Mouse (Mus musculus) common myeloid progenitor, adult 5-6 weeks (primary cell): ENCODE measurements at regions not wholly inside any gene's neighbourhood (a gene's known extent, or its start where the extent isn't known, plus 50 kb on each side); places are given as distances from the start of the nearest gene placed in this dataset.
A peak's percentile ranks its signal among the peaks of the same experiment; 100 is the strongest.
"Not testable (repeated sequence)": the region's sequence is repeated elsewhere in the genome, so short reads cannot be mapped to it uniquely, and the experiment has no call there.

Experiments
- ATAC-seq: replicated peaks from 2 replicates; pipeline ENCODE4 v1.8.0; 2016; ENCODE audit warnings: low read depth, mild to moderate bottlenecking, moderate TSS enrichment, inconsistent platforms; ENCODE audit not compliant: poor library complexity, severe bottlenecking

DNA sequence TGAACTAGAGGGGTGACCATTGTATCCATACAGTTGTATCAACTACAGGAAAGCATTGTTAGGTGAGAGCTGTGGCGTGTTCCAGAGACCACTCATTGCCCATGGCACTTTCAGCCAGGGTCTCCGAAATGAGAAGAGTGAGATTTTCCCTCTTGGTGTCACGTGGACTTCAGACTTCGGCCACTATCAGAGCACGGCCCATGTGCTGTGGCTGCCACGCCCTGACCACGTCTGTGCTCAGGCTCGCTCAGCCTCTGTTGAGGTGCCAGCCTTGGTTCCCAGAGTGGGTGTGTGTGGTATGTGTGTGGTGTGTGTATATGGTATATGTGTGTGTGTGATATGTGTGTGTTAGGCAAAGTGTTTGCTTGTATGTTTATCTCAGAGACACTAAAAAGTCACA, 144.6 kb downstream of the Enc1 start:
- no peak for ATAC-seq

DNA sequence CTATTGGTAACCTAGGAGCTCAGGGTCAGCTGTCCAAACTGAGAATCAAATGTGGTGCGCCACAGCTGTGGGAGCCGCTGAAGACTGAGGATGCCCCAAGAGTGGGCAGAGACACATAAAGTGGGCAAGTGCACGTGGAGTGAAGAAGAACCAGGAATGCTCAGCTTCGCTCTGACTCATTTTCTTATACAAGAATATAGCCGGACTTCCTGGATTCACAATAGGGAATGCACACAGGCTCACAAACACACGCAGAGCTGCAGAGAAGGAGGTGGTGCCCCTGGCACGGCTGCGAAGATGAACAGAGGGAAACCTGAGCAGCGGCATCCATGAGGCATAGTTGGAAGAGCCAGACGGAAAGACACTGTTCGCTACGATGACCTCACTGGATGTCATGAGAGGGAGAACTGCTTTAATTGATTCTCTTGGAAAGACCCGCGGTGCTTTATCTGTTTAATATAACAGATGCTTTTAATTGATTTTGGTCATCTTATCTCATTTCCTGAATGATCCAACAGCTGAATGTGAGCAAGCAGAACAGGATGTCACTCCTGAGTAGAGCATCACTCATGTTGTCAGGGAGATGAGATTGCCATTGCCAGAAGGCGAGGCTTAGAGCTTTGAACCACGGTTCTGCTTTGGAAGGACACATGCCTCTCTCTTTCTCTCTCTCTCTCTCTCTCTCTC, 143.3 kb downstream of the Enc1 start:
- no peak for ATAC-seq

DNA sequence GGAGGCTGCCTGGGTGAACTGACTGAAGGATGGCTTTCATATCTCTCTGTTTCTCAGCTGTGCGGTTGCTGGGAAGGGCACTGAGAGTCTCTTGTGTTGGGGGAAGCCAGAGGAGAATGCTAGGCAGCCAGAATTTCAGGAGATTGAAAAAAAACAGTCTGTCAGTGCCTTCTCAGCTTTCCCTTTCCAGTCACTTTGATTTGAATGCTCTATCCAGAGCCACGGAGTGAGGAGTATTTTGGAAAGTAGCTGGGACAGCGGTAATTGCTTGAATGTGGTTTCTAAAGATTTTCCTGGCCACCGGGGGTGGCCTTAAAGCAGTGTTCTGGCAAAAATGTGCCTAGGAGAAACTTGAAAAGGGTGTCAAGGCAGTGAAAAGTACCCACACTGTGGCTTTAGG, 142.4 kb downstream of the Enc1 start:
- ATAC-seq: no peak

DNA sequence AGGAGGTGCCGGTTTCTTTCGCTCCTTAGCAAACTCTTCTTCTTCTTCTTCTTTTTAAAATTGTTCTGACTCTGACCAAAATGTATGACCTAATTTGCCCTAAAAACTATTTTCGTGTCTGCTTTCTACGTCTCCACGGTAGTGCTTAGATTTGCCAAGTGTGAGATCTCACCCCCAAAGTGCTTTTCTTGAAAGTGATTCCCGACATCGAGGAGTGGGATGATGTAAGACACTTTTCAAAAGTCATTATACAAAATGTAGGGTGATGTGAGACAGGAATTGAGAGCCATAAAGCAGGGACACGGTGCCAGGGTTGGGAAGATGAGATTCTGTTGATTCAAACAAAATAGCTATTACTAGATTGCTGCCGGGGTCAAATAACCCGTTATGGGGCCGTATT, 139.5 kb downstream of the Enc1 start:
- ATAC-seq: no peak

DNA sequence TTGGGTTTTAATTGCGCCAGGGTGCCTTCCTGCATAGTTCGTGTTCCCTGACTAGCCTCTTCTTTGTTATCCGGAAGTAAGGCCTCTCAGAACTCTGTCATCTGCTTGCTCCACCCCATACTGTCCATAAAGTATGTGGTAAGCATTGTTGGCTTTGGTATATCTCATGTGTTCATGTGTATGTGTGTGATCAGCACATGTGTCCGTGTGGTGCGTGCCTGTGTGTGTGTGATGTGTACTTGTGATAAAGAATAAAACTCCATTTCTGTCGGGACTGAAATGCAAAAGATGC, 135.3 kb downstream of the Enc1 start:
- ATAC-seq: peak; percentile 54; the same call in 1 of the 2 replicates

DNA sequence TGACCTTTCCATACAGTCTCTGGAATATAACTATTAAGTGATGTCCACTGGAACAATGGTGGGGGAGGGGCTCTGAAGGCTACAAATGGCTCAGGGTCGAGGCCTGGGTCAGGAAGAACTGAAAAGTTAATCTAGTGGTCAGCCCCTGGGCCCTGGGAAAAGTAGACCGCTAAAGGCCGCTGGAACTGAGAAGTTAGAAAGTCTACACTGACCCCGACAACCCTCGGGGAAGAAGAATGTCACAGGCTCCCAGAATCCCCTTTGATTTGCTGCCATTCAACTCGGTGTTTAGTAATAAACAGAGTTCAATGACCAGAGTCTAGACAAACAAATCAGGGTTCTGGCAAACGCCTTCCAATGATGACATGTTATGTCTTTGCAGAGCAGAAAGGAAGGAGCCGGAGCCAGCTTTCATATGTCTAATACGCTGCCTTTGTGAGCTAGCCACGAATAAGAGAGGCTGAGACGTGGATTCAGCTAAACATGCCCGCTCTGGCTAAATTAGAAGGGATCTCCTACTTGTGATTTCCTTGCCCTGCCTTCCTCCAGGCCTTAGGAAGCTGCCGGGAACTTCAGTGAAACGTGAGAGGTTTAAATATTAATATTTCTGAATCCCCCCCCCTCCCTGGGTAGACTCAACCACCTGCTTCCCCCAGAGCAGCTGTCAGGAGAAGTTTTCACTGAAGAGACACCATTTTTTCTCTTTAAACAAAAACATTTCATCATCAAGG, 134.8 kb downstream of the Enc1 start:
- ATAC-seq: no peak

DNA sequence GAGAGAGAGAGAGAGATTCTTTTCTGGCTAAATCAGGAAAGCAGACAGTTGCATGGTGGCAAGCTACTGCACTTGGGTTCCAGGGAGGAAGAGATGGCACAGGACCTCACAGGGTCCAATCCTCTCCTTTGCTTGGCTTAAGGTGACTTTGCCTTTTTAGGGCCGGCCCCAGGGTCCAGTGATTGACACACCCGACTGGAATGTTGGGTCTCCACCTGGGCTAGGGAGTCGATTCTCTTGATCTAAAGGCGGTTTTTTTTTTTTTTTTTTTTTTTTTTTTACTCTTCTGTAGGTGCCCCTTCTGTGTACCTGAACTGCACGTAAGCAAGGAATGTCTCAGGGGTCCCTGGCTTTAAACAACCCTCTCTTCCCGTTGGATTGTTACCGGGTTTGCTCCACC, 131.4 kb downstream of the Enc1 start:
- ATAC-seq: no peak

DNA sequence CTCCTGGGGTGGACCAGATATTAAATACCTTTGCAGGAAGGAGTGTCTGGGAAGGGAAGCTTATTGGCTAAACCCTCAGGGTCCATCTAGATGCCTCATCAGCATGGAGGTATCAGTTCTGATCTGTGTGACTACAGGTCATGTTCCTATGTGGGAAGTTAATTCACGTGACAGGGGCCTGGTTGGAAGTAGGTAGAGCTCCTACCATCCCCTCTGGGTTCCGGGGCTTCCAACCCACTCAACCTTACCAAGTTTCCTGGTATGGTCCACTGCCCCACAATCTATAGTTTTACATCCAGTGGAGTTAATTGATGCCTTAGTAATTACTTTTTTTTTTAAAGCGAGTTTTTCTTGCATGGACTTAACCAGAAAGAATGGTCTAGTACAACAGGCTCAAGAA, 130.3 kb downstream of the Enc1 start:
- no peak for ATAC-seq

DNA sequence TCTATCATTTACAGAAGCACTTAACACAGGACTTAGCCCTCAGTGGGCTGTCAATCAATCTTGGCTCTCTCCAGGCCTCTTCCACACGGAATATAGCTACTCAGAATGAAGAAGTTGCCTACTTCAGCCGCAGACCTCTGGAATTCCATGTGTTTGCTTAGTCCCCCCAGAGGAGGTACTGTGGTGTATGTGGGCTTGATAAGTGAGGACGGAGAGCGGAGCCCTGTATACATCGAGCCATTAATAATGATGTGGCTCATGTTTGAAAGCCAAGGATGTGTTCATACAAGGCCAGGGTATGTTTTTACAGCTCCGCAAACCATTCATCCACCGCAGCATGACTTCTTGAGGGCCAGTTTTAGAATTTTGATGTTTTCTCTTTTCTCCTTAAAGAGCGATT, 125.8 kb downstream of the Enc1 start:
- ATAC-seq: no peak

DNA sequence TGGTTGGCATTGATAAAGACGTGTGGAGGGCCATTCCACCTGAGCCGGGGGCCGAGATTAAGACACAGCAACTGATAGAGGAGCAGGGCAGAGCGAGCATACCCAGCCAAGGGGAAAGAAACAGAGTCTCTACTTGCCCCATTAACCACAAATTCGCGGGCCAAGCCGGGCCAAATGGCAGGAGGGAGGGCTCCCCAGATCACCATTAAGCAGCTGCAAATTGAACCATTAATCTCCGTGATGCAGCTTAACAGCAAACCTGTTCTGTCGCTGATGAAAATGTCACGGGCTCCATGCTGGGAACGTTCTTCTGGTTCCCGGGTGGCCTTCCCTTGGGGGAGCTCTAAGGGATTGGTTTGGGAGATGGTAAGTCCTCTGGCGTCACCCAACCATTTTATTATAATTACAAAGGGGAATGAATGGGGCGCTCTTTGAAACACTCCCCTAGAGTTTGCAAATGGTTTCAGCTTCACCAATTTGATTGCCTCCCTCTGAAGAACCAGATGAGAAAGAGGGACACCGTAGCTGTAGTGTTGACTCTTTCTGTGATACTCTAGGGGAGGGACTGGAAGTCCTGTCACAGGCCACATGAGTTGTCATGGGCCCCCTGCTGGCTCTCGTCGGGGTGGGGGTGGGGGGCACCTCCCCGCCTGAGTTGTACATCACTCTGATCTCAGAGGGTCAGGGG, 124.8 kb downstream of the Enc1 start:
- ATAC-seq: no peak

DNA sequence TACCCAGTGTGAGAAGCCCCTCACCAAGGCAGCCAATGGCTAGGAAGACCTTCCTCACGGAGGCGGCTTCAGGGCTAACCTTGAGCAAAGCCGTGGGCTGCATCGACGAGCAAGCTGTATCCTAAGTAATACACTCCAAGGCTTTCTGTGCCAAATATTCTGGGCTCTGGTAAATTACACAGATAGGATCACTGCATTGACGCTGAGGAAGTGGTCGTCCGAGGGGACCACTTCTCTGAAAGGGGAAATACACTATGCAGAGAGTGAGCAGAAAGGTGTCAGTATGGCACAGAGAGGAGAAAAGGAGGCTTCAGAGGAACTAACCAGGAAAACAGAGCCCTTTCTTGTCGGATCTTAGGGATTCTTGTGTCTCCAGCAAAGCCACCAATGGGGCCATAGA, 124.1 kb downstream of the Enc1 start:
- 0 out of 2 replicates have a peak, but pooled peaks have one; percentile 39 for ATAC-seq

DNA sequence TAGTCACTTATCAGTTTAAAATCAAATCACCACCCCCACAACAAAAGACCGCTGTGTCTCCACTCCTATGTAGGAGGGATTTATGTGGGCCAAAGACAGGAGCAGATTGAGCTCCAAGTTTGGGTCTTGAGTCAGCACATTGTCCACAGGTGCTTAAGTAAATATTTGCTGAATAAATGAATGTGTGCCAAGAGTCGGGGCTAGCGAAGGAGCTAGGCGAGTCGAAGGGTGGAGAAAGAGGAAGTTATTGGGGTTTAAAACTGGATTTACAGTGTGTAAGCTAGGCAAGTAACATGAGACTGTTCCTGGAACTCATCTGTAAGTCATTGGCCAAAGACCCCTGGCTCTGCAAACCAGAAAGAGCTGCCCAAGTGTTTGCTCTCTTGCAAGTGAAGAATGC, 122.9 kb downstream of the Enc1 start:
- ATAC-seq: peak; percentile 62

DNA sequence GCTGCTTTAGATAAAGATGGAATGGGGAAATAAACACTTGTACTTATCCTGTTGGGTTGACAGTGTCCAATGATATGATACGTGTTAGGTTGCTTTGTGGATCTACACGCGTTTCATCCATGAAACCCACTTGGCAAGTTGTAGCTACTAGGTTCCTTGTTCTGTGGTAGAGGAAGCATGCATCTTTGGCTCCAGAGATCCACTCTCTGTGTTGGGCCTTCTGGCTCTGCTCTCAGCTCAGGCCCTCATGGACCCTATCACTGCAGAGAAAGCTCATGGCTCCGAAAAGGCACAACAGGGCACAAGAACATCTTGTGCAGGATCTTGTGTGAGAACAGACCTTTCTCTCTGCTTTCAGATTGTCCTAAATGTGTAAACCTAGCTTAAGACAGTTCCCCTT, 122.3 kb downstream of the Enc1 start:
- no peak for ATAC-seq

DNA sequence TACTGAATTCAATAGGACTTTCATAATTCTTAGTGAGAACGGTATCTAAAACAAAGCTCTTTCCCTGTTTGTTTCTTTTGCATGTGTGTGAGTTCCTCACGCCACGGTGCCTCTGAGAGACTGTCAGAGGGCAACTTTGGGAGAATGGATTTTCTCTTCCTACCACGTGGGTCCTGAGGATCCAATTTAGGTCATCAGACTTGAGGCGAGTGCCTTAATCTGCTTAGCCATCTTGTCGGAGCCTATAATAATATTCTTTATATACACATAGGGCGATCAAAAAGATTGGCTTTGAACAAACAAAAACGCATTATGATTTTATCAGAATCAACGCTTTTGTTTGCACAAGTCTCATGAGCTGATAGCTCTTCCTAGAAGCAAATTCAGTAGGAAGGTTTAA, 119.6 kb downstream of the Enc1 start:
- ATAC-seq: no peak

DNA sequence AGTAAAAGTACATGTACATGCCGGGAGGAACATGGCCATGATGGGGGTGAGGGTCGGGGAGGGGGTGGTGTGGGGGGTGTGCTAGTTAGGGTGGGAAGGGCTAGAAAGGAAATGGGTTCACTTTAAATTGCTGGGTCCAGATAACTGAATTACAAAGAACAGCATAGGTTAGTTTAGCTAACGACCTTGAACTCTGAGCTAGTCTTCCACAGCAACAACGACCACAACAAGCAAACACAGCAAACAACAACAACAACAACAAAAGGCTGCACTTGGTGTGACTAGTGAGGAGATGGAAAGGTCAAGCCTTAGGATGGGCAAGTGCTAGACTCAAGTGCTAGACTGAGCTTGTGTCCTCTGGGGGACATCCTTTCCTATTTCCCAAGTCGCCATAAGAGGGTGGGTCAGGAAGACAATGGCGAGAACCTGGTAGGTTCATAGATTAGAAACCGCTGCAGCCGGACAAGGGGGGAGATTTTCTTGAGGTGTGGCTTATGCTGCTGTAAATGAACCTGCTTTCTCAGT, 117.9 kb downstream of the Enc1 start:
- no peak for ATAC-seq

DNA sequence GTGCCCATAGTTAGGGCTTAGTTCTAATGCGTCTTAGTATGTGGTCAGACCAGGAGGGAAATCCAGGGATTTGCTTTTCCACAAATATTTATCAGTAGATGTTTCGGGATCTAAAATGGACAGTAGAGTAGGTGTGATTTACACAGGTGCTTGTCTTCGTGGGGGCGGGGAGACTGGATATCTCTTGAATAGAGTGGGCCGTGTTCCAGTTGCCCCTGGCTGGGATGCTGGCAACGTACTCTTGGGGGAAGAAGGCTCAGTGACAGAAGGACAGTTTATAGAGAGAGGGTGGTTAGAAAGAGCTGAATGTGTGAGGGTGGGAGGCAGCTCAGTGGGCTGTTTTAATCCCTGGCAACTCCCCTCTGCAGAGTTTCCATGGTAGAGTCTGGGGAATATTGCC, 117.4 kb downstream of the Enc1 start:
- no peak for ATAC-seq

DNA sequence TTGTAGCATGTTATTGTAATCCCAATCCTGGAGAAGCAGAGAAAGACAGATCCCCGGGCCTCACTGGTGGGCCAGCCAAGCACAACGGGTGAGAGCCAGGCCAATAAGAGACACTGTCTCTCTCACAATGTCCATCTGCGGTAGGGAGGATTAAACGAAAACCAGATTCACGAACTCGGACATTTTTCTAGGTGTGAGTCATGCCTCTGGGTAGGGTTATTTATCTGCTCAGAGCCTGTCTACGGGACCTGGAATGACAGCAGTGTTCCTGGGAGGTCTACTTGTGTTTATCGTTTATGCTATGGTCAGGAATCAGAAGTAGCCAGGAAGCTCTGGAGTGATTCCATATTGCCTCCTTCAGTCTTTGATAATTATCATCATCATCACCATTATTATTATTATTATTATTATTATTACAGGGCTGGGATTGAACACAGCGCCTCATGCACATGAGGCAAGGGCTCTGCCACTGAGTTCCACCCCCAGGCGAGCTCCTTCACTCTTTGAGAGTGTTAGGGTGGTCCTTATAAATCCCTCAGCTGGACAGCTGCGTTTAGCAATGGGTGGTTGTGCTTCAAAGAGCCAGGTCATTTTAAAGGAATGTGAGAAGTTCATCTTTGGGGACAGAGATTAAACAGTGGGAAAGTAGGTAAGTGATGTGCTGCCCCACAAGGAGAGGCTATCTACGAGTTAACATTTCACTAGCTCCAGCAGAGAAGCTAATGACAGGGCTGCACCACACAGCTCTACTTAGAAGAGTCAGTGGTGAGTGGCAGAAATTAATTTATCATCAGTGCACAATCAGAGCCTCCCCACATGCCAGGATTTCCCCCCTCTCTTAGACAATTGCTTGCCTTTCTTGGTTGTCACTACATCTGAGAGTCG, 116.3 kb downstream of the Enc1 start:
- ATAC-seq: no peak

DNA sequence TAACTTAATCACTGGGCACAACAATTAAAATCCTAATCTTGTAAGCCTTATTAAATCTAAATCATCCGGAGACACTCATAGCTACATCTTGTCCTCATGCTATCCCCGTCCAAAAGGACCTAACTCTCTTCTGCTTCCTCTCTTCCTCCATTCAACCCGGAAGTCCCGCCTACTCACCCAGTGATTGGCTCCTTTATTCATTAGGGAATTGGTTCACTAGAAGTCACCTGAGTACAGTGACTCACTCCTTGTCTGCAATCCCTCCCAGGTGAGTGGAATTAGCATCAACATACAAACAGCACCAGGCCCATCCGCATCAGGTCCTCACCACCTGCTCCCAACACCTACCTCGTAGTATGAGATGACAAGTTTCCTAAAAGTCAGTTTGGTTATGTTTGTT, 114.5 kb downstream of the Enc1 start:
- ATAC-seq: not testable (repeated sequence)

DNA sequence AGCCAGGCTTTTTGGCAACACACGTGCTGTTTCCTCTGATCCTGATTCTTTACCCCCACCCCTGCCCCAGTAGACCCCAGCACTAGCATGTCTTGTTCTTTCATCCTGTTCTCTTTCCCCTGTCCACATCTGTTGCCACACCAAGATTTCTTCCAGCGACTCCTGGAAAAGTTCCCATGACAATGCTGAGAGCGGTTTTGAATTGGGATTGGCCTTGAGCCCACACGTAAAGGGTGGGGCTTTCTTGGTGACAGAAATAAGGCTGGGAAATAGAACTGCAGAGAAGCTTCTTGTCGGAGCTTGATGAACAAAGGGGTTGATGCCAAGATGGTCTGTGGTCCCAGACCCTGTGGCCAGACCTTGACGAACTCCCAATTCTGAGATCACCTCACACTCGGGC, 106.8 kb downstream of the Enc1 start:
- no peak for ATAC-seq

DNA sequence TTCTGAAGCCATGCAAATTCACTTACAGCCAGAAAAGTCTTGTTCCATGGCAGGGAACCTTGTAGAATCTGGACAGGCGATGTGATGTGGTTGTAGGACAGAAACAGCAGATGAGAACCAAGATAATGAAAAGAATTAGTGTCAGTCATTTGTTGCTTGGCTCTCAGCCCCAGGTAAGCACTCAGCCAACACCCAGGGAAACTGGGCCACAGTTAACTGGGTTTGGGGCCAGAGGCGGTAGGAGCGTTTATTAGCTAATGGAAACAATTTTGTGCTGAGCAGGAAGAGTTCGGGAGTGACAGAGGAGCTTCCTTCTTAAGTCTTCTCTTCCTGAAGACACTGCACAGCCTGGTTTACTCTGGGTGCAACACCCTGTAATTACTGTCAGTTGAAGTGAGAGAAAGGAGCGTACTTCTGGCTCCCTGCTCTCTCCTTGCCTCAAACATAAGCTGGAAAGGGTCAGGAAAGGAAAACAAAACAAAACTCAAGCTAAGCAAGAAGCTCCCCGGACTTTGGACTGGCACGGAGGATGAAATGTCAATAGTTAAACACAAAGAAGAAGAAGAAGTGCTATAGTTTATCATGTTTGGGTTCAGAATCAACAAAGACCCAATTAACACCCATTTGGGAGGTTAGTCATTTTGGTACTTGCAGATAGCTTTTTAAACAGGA, 100.4 kb downstream of the Enc1 start:
- ATAC-seq: no peak
